Mouse (Mus musculus) limb, embryonic 14.5 days (tissue): ENCODE results near the gene Tns3. TPM values are rescaled to one million over a fixed set of nuclear protein-coding genes. Genes with fewer than 3 reads are reported as not detected.

Source experiments
- ATAC-seq: fragments of 200-750 bp; cut with Nextera tagmentation; 2 replicates; pipeline ENCODE4 v1.8.0; 2017; ENCODE audit warnings: low read depth, moderate number of reproducible peaks, moderate TSS enrichment; ENCODE audit not compliant: low FRiP score
- DNase-seq: peaks from one replicate; pipeline ENCODE4 v3.0.0-alpha.2; 2015; ENCODE audit warnings: low spot score
- H3K27ac ChIP-seq: fragments of 300-500 bp; sonication (generic); replicated peaks from 2 replicates; pipeline ENCODE4 v1.5.1; 2014; ENCODE audit warnings: low read depth, mild to moderate bottlenecking, low read length, moderate library complexity, mixed read lengths
- H3K27me3 ChIP-seq: fragments of 300-500 bp; sonication (generic); 2 replicates; pipeline ENCODE4 v1.6.1; 2014; ENCODE audit warnings: low read length, mixed read lengths; ENCODE audit not compliant: control insufficient read depth, insufficient read depth
- H3K36me3 ChIP-seq: fragments of 300-500 bp; sonication (generic); 2 replicates; pipeline ENCODE4 v1.6.1; 2014; ENCODE audit warnings: mild to moderate bottlenecking, low read length, moderate library complexity, mixed read lengths; ENCODE audit not compliant: control insufficient read depth, insufficient read depth
- H3K4me1 ChIP-seq: fragments of 300-500 bp; sonication (generic); 2 replicates; pipeline ENCODE4 v1.6.1; 2014; ENCODE audit warnings: antibody characterized with exemption, low read length, mixed read lengths; ENCODE audit not compliant: control insufficient read depth, insufficient read depth
- H3K4me2 ChIP-seq: fragments of 300-500 bp; sonication (generic); replicated peaks from 2 replicates; pipeline ENCODE4 v1.6.1; 2014; ENCODE audit warnings: low read depth, mild to moderate bottlenecking, low read length, moderate library complexity; ENCODE audit not compliant: severe bottlenecking
- H3K4me3 ChIP-seq: fragments of 300-500 bp; sonication (generic); replicated peaks from 2 replicates; pipeline ENCODE4 v1.5.1; 2014; ENCODE audit warnings: low read length
- H3K9ac ChIP-seq: fragments of 300-500 bp; sonication (generic); 2 replicates; pipeline ENCODE4 v1.6.1; 2014; ENCODE audit warnings: mild to moderate bottlenecking, low read depth, low read length, moderate library complexity; ENCODE audit not compliant: severe bottlenecking
- H3K9me3 ChIP-seq: fragments of 300-500 bp; sonication (generic); 2 replicates; pipeline ENCODE4 v1.6.1; 2016; ENCODE audit warnings: low read length; ENCODE audit not compliant: control insufficient read depth
- POLR2A ChIP-seq: fragments of 200-500 bp; IDR thresholded peaks from 2 replicates; pipeline ENCODE4 v1.8.0; 2012; ENCODE audit warnings: inconsistent platforms, mild to moderate bottlenecking, moderate library complexity, borderline replicate concordance; ENCODE audit not compliant: insufficient read depth, insufficient read length; ENCODE audit errors: extremely low read depth
- WGBS: fragments of 180-500 bp; shearing (Covaris S2); extraction: QIAGEN DNeasy Blood & Tissue Kit; methylation state at CpG from one replicate; pipeline ENCODE4 v1.1.7; 2014; 5-methylcytosine and 5-hydroxymethylcytosine counted together
- polyA plus RNA-seq, 2 experiments: library from polyadenylated mRNA; depleted of rRNA in 1 of 2; stranded (reverse) in 1 of 2; unstranded in 1 of 2; fragments of >200 nt; fragmentation: Nextera tagmentation in 1 of 2; extraction: Ambion mirVana in 1 of 2; gene quantifications; 2 replicates each; pipeline versions ENCODE4 v1.2.1 to v1.2.3; 2012 to 2014

Tns3 gene
- polyA plus RNA-seq, 2 experiments: 27.4 to 59.1 TPM

DNA sequence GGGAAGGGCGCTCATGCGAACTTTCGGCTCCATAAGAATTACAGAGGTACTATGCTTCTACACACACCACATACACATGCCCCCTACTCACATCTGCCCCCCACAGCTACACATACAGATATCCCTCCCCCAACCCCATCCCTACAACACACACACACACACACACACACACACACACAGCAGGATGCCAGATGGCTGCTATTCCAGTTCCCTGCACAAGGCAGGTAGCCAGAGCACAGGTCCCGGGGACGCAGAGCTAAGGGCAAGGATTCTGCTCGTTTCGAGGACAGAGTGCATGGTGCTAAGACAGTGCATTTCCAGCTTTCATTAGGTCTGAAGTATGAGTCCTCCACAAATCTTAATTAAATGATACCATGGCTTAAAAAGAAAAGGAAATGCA, 168.5 kb downstream of the Tns3 start:
- no peak overlapping the region for H3K4me2 ChIP-seq
- no peak overlapping the region for H3K27ac ChIP-seq
- peaks cover 60% of the 10 kb centered on the region for H3K36me3 ChIP-seq
- ATAC-seq: no peak
- DNase-seq: no peak
- H3K4me3 ChIP-seq: no peak overlapping the region
- no peaks in the 10 kb centered on the region for H3K9me3 ChIP-seq
- TF ChIP-seq POLR2A: no peak
- WGBS: 65% methylated on average over 7 of the region's 7 CpGs
- peaks cover 11% of the 10 kb centered on the region for H3K4me1 ChIP-seq
- no peaks in the 10 kb centered on the region for H3K27me3 ChIP-seq
- no peak overlapping the region for H3K9ac ChIP-seq

DNA sequence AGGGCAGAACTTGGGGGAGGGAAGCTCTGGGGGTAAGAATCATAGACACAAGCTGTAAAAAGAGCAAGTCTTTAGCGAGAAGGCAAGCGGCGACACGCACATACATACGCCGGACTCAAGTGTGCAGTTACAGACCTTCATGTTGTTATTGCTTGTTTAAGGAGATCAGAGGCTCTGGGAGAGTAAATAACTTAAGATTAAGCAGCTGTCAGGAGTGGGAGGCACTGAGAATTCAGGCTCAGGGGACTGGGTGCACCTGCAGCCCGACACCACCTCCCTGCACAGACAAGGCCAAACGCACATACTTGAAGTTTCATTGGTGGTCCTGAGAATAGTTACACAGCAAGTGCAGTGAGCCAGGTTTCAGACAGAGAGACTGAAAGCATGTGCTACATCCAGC, 169.3 kb downstream of the Tns3 start:
- H3K27ac ChIP-seq: no peak overlapping the region
- H3K27me3 ChIP-seq: no peaks in the 10 kb centered on the region
- peaks cover 61% of the 10 kb centered on the region for H3K36me3 ChIP-seq
- no peak for DNase-seq
- no peak overlapping the region for H3K4me2 ChIP-seq
- H3K4me1 ChIP-seq: peaks cover 14% of the 10 kb centered on the region
- H3K4me3 ChIP-seq: no peak overlapping the region
- H3K9ac ChIP-seq: no peak overlapping the region
- H3K9me3 ChIP-seq: no peaks in the 10 kb centered on the region
- no peak for ATAC-seq
- WGBS: 75% methylated on average over 8 of the region's 8 CpGs
- no peak for TF ChIP-seq POLR2A

DNA sequence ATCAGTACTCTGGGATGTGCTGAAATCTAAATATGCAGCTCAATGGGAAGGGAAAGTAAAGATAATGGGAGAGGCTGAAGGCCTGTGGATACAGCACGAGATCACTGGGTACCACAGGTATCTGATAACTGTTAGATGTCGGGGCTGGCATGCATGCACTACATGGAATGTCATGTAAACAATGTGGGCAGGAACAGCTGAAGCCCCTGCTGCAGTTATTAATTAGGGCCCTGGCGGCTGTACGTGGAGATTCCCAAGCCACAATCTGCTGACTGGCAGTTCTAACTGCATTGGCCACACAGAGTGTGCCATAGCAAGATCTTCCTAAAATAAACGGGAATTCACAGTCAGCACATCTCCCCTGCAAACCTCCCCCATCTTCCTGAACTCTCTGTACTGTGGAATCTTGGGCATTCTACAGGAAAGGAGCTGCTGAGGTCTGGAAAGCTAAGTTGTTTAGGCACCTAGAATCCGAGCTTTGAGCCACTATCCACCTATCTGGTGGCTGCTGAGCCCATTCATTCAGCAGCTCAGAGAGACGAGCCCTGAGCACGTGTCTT, 170.3 kb downstream of the Tns3 start:
- Histone ChIP-seq H3K27ac (no peak overlapping the region), H3K36me3 (peaks cover 63% of the 10 kb centered on the region), H3K9me3 (no peaks in the 10 kb centered on the region), H3K27me3 (no peaks in the 10 kb centered on the region), H3K4me1 (peaks cover 14% of the 10 kb centered on the region), H3K4me3 (no peak overlapping the region), H3K4me2 (no peak overlapping the region), H3K9ac (no peak overlapping the region)
- TF ChIP-seq POLR2A: no peak
- ATAC-seq (no peak), DNase-seq (no peak)
- WGBS: 66% methylated on average over 8 of the region's 8 CpGs

DNA sequence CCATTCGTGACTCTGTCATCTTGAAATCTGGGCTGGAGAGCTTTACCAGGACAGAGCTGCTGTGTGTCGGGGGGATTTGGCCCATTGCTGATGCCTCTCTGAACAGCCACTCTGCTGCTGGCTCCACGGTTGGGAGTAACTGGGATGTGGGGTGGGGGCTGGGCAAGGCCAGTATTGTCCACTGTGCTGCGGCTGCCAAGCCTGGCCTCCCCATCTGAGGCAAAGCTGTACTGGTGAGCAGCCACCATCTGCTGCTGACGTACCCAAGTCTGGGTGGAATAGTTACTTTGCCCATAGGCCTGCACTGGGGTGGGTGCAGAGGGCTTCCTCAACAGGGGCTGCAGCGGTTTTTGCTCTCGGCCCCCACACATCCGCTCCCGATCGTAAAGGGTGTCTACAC, 172.0 kb downstream of the Tns3 start:
- H3K4me3 ChIP-seq: no peak overlapping the region
- H3K27me3 ChIP-seq: no peaks in the 10 kb centered on the region
- TF ChIP-seq POLR2A: no peak
- no peak overlapping the region for H3K9ac ChIP-seq
- DNase-seq: no peak
- H3K4me1 ChIP-seq: peaks cover 13% of the 10 kb centered on the region
- H3K27ac ChIP-seq: no peak overlapping the region
- H3K4me2 ChIP-seq: no peak overlapping the region
- ATAC-seq: no peak
- H3K36me3 ChIP-seq: peaks cover 72% of the 10 kb centered on the region
- H3K9me3 ChIP-seq: no peaks in the 10 kb centered on the region
- 94% methylated on average over 10 of the region's 10 CpGs for WGBS

DNA sequence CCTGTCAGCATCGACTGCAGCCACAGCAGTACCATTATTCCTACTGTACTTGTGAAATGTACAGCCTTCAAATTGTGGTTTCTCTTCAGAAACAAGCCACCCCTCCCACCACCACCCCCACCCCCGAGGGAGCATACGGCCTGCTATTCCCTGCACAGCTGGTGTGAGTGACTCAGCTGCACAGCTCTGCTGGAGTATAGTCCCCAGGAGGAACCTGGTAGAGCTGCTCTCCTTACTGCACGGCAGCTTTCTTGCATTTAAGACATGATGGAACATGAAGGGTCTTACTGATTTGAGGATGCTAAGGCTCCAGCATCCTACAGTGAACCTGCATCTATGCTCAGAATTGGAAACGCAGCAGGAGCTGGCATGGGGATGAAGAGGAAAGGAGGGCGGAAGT, 176.1 kb downstream of the Tns3 start:
- no peak overlapping the region for H3K4me3 ChIP-seq
- WGBS: 66% methylated on average over 6 of the region's 6 CpGs
- DNase-seq: no peak
- H3K27ac ChIP-seq: no peak overlapping the region
- H3K9me3 ChIP-seq: no peaks in the 10 kb centered on the region
- peaks cover 16% of the 10 kb centered on the region for H3K4me1 ChIP-seq
- no peaks in the 10 kb centered on the region for H3K27me3 ChIP-seq
- no peak for TF ChIP-seq POLR2A
- H3K4me2 ChIP-seq: no peak overlapping the region
- H3K36me3 ChIP-seq: peaks cover 78% of the 10 kb centered on the region
- ATAC-seq: no peak
- H3K9ac ChIP-seq: no peak overlapping the region

DNA sequence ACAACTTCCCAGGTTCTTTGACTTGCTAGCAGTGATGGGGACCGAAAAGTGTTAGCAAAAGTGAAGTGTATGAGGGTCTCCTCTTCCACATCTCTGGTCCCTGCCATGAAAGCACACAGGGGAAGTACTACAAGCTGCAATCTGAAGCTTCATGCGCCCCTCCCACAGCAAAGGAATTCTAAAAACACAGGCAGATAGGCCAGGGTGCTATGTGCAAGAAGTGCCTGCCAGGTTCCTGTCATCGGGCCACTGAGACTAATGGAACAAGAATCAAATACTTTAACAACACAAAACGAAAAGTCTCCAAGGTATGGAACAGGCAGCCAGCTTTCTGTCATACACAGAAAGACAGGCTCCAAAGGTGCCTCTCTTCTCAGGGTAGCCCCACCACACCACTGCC, 177.8 kb downstream of the Tns3 start:
- no peak overlapping the region for H3K27ac ChIP-seq
- no peaks in the 10 kb centered on the region for H3K9me3 ChIP-seq
- H3K36me3 ChIP-seq: peaks cover 61% of the 10 kb centered on the region

More for the DNA sequence above, 177.8 kb downstream of the Tns3 start:
- Histone ChIP-seq H3K27me3 (no peaks in the 10 kb centered on the region), H3K9ac (no peak overlapping the region), H3K4me1 (peaks cover 26% of the 10 kb centered on the region), H3K4me2 (no peak overlapping the region), H3K4me3 (no peak overlapping the region)
- ATAC-seq (no peak), DNase-seq (no peak)
- WGBS: 92% methylated on average over 4 of the region's 4 CpGs
- no peak for TF ChIP-seq POLR2A
